Mouse (Mus musculus) kidney, adult 8-10 months (tissue): ENCODE data around the gene Hspa2.

ENCODE experiments used
- DNase-seq, 2 experiments: peaks; one replicate each; pipeline ENCODE4 v3.0.0; 2022

The Hspa2 gene

DNA sequence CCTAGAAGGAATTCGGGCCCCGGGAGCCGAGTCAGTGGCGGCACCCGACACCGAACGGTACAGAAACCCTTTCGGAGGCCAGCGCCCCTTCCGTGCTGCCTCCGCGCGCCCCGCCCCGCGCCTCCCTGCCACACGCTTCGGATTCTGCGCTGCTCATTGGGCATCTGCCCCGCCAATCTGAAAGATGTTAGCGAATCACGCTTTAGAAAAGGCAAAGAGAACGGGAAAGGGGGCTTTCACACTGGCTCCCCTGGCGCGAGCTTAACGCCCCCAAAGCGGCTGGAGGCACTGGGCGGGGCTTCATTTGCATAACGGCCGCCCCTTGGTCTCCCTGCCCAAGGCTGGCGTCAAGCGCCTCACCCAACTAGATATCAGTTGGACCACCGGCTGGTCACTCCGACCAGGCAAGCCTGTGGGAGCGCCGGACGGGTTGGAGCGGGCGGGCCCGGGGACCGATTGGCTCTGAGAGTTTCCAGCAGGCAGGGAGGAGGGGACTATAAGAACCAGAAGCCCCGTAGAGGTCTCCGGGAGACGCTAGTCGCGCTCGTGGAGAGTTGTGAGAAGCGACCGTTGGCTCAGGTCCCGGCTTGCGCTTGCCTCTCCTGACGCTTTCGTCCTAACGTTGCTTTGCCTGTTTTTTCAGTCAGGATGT is at the start of gene Hspa2:
Hspa2 (plus strand) TSS at position 291 of the 652 bp plus-strand sequence.
- DNase-seq = peak; percentile 100

DNA sequence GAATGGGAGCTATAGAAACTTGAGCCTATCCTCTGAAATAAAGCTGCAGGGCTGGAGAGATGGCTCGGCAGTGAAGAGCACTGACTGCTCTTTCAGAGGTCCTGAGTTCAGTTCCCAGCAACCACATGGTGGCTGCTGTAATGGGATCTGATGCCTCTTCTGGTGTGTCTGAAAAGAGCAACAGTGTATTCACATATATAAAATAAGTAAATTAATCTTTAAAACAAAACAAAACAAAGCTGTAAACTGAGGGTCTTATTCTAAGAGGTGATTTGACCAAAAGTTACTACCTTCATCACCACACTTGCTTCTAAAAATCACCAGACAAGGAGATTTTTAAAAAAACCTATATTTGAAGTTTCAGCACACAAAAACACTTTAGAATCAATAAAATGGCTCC is 43.1 kb upstream of the Hspa2 start:
- no peak for DNase-seq

DNA sequence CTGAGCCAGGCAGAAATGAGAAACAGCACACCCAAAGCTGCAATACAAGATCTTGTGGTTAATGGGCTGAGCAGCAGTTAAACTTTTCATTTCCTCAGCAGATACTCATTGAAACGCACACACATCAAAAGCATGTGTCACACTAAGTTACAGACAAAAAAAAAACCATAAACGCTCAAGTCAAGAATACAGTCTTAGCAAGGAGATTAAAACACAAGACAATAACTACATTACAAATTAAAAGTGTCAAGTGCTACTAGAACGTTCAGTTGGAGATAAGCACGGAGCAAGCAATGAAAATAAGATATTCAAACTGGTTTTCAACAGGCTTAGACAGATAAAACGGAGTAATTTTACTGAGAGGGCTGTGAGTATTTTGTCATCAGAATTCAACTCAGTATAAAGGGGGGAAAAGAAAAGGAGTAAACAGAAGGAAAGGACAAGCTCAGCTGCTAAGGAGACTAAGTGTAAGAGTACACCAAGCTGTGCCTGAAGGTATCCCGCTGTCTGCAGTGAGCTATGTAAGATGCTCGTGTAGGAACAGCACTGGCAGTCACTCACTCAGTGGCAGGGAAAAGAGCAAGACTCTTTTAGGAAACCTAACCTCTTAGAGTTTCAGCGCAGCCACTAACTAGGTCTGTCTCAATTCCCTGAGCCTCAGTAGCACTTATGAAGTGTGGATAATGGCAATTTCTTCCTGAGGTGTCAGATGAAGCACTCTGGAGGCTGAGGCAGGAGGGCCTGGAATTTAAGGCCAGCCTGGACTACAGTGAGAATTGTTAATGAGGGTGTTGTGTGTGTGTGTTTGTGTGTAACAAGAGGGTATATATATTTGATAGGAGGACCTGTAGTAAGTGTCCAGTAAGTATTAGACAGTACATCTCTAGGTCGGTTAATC is 42.3 kb upstream of the Hspa2 start:
- DNase-seq = no peak

DNA sequence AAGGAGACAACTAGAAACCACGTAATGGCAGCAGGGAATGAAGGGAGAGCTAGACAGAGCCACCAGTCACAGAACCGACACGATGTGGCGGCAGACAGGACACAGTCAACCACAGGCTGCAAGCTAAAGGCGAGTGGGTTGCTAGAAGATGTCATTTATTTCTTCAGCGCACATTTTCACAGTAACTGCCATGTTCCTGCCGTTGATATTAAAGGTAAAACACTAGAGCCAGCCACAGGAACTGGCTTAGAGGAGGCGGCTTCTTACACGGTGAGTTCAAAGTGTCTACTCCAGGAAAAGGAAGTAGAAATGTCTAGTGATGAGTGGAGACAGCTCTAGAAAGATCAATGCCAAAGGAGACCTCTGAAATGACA is 41.7 kb upstream of the Hspa2 start:
- no peak for DNase-seq

DNA sequence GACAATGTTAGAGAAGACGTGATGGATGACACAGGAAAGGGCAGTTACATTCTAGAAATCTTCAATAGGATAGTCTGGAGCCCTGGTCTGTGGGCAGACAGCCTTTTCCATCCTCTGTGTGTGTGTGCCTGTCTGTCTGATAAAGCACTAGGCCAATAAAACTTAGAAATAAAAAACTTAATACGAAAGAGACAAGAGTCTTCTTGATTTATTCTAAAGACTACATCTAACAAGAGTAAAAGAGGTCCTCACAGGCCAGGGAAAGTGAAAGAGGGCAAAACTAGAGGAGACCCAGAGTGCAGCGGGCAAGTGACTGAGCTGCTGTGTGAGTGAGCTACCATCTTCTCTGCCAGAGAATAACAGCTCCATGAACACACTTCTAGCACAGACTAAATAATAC is 37.7 kb upstream of the Hspa2 start:
- no peak for DNase-seq

DNA sequence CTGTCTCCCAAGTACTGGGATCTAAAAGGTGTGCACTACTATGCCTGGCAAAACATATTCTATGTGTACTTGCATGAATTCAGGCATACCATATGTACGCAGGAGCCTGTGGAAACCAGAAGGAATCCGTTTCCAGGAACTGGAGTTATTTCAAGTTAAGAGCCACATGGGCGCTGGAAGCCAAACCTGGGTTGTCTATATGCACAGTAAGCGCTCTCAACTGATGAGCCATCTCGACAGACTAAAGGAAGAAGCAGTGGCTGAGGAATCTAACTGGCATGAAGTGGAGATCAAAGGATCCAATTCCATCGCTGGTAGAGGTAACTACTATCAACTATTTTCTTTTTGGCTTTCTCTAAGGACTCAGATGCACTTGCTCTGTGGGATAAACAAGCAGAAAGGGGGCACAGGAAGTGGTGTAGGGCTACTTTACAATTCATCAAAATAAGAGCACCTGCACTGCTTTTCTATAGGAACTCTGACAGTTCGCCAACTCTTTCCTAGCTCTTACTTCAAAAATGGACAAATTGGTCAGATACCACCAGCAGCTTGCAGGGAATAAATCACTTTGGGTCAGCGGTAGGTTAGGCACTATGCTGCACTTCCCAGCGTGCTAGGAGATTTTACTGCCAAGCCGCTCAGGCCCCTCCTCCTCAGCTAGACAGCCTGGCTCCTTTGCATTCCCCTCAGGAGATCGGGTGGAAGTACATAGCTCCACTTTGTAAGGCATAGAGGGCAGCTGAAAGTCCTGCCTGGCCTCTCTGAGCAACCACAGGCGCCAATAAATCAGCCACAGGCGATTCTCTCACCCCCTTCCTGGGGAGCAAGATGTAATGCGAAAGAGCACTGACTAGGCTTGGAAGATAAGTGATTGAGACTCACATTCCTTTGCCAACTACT is 36.6 kb upstream of the Hspa2 start:
- DNase-seq = peak in 1 of 2 experiments; percentile 43

DNA sequence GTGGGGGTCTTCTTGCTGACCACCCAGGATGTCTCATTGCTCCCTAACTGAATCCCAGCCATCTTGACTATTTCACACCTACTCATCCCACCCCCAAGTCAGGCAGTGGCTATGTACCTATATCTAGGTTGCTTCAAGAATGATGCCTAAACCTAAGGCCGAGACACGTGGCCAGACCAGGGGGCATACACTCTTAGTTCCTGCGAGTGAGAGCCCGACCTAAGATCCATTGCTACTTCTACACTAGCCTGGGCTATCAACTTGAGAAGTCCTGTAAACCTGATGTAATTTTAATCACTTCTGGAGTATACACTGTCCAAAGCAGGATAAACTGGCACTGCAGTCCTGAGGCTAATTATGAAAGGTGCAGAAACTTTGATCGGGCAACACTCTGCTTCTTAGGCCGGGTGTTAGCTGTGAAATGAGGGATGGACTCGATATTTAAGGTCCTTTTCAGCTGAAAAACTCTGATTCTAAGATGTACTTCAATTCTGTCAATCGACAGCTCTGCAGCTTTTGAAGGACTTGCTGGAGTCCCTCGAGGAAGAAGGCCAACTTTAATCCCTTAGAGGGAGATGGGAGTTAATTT is 35.7 kb upstream of the Hspa2 start:
- DNase-seq = no peak

DNA sequence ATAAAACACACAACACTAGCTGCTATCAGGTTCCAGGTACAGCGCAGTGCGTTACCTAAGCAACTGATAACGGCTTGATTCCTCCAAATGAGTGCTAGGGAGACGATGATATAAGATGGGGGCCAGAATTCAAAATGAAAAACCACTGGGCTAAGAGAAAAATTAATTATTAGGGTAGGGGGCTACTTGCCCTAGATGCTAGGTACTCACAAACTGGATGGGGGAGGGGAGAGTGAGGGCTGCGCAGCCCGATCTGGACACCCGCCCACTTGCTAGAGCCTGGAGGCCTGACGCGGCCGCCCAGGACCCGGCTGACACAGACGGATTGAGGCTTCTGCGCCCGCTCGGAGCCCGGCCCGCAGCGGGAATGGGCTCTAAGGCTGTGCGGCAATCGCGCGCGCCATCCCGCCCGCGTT is 35.2 kb upstream of the Hspa2 start:
- DNase-seq = no peak

DNA sequence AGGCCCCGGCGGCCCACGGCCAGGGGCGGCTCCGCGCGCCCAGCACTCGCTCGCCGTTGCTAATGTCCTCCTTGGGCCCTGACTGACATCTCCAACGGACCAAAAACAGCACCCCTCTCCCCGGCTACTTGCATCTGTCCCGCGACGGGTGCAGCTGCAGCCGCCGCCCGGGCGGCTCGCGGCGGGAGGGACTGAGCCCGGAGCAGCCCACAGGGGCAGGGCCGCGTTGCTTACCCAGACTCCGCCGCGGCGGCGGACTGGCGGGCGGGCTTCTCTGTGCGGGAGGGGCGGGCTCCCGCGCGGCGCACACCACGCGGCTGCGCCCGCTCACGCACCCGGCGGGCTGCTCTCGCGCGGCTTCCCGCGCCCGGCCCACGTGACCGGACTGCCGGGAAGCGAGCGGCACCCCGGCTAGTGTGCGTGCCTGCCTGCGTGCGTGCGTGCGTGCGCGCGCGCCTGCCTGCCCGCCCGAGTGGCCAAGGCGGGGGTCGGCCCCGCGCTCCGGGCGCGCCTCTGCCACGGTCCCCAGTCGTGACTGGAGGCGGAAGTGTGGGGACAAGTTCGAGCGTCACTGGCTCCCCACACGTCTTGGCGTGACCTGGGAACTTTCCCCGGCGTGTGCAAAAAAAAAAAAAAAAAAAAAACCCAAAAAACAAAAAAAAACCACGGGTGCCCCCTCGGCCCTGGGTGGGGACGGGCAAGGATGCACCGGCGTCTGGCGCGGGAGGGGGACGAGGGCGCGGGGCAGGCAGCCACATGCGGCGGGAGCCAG is 34.6 kb upstream of the Hspa2 start, which contains the start of gene Zbtb25:
Zbtb25 (minus strand) TSS at position 397 of the 772 bp plus-strand sequence.
- peak; percentile 74 to 77 for DNase-seq

DNA sequence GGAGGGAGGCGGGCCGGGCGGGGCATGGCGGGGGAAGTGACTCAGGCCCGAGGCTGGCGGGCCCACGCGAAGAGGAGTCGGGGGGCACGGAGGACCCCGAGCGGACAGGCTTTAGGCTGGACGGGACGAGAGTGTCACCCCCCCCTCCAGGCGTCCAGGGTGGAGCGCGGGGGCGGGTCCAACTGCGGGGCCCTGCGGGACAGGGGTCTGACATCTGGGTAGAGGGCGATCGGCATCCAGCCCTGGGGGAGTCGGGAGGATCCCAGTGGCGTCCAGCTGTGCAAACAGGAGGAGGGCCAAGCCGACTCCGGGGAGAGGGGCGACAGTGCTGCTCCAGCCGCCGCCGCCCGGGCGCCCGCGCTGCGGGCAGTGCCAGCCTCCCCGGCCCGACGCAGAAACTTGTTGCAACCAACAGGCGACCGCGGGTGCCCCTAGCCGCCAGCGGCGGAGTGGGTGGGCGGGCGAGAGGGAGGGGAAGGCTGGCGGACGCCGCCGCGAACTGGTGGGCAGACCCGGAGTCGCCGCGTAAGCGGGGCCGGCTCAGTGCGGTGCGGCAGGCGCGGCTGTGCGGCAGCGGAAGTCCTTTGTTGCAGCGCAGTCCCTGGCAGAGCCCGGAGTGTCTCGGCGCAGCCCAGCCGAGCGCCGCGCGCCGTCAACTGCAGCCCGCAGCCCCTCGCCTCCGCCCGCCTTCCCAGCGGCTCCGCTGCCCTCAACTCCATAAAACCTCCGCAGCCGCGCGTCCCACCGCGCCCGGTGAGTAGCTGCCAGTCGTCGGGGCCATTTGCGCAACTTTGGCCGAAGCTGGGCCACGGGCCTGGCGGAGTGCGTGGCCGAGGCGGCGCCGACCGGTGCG is 33.8 kb upstream of the Hspa2 start, which contains the start of gene Zbtb1:
Zbtb1 (plus strand) TSS at position 289 of the 853 bp plus-strand sequence.
- peak; percentile 67 to 75 for DNase-seq

DNA sequence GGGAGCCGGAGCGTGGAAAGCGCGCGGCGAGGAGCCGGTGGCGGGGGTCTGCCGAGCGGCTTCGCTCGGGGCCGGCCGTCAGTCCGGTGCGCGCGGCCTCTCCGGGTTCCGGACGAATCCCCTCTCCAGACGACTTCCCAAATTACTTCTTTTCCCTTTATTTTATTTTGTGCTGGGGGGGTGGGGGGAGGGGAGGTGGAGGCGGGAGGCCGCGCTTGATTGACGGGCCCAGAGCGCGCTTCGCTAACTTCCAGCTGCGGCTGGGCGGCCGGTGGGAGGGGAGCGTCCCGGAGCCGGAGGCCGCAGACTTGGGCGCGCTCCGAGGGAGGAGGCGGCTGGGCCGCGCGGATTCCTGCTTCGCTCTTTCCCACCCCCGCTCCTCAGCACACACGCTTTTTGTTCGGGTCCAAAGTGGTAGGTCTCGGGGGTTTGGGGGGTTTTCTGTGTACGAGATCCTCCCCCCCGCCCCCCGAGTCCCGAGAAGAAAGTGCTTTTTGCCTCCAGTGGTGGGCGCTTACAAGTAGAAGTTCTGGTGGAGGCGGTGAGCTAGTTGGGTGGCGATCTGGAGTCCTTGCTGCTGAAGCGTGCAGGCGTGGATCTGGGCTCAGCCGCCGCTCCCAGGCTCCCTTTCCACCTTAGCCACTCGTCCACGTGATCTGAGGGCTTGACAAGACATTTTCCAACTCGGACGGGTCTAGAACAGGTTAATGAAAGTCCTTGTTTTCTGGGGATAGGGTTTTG is 33.0 kb upstream of the Hspa2 start:
- DNase-seq = peak; percentile 67 to 70

DNA sequence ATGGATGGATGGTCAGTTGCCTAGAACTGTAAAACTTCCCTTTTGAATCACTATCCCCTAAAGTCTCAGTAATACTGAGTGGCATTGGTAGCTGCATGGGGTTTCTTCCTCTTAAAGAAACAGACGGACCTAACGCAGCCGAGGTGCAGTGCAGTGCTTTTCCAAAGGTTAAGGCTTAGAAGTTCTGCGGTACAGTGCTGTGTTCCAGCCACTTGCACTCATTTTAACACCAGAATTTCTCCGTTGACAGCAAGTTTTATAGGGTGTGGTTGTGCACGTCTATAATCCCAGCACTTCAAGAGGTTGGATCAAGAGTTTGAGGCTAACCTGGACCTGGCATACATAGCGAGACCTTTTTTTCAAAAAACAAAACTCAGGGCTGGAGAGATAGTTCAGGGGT is 31.9 kb upstream of the Hspa2 start:
- no peak for DNase-seq

DNA sequence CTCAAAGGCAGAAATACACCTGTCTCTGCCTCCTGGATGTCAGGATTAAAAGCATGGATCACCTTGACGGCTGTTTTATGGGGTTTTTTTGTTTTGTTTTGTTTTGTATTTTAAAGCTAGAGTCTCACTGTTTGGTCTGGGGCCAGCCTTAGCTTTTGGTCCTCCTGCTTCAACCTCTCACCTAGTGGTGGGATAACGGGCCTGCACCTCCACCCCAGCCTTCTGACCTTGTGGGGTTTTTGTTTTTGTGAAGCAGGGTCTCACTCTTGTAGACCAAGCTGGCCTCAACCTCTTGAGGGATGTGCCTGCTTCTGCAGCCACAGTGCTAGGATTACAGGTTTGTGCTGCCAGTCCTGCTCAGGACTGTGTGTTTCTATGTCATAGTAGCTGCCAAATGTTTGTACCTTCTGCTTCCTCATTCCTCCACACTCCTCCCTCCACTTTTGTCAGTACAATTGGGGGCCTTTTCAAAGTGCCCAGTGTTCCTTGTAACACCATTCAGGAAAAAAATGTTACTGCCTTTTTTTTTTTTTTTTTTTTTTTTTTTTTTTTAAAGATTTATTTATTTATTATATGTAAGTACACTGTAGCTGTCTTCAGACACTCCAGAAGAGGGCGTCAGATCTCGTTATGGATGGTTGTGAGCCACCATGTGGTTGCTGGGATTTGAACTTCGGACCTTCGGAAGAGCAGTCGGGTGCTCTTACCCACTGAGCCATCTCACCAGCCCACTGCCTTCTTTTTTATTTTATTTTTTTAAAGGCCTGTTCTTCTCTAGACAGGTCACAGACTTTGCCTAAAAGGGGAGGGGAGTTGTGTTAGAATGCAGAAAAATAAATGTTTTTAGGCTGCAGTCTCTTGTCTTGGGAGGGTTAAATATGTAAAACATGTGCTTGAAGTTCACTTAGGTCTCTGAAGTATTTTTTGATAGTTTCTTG is 30.8 kb upstream of the Hspa2 start:
- no peak for DNase-seq

DNA sequence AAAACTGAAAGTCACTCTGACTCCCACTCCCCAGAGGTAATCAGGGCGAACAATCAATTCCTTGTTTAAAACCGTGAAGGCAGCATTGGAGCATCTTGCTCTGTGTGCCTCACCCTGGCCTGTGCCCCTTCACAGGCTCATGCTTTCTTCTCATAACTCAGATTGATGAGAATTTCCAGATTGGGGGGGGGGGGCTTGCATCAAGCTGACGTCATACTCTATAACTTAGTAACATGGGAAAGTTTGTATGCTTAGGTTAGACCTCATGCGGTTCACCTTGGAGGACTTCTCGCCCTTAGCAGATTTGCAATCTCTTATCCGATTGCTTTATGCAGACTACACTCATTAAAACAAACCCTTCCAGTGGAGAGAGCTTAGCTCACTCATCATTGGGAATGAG is 30.0 kb upstream of the Hspa2 start:
- DNase-seq = no peak

DNA sequence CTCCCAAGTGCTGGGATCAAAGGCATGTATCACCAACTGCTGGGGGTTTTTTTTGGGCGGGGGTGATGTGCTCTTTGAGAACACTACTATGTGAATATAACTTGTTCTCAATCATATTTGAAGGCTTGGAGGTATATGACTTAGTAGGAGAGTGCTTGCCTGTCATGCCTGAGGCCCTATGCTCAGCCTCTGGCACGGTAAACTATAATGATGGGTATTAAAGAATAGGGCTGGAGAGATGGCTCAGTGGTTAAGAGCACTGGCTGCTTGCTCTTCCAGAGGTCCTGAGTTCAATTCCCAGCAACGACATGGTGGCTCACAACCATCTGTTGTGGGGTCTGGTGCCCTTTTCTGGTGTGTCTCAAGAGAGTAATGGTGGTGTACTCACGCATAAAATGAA is 29.1 kb upstream of the Hspa2 start:
- DNase-seq = no peak

DNA sequence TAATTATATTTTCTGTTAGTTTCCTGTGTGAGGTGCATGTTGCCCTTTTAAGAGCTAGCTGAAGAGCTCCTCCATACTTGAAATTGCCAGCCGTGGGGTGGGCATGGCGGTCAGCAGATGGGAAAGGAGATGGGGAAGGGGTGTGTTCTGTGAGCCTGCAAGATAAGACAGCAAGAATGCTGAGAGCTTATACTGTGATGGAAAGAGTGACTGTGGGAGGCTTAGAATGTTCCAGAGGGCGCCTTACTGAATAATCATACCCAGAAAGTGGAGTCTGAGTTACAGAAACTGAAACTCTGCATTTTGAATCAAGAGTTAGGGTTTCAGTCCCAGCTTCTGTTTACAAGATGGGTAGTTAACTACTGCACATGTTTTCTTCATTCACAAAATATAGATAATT is 28.5 kb upstream of the Hspa2 start:
- no peak for DNase-seq

DNA sequence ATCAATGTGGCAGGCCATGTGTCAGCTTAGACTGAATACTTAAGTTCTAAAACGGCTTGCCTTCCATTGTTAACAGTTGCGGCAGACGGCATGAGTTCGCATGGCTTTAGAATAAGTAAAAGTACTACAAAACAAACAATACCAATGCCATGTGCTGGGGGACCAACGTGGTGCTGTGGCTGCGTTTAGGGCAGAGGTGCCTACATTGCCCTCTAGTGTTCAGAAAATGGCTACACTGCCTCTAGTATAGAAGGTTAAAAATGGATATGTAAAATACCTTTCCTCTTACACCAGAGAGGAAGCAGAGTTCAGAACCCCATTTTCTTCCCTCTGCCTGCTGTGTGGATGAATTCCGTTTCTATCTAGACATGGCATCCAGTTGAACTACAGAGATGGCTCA is 27.3 kb upstream of the Hspa2 start:
- peak in 1 of 2 experiments; percentile 17 for DNase-seq

DNA sequence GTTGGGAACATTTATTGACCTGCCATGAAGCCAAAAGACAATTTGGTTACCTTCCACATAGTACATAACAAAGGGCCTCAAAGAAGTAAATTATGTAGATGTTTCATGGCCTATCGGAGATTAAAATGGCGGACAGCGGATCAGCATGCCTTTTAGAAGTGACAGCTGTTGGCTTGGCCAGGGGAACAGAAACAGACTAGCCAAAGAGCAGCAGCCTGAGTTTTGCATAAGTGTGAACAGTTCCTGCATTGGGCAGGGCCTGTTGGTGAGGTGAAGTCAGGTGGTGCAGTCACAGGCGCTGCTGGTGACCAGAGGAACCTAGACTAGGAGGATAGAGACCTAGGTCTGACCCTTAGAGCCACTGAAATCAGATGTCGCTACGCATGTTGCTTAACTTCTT is 26.9 kb upstream of the Hspa2 start:
- no peak for DNase-seq

DNA sequence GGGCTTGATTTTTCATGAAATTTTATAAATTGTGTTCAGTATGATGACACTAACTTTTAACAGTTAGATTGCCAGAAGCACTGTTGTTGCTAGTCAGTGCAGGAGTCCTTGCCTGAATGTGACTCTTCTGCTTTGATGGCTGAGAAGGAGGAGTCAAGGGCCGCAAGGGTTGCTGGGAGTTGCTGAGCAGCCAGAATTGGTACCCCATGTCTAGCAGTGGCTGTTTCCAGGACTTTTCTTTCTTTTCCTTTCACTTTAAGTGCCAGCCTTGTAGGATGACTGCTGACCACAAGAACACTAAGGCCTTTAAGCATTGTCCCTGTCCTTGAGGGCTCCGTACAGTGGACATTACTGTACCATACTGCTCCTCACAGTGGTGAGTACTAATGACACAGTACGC is 26.2 kb upstream of the Hspa2 start:
- DNase-seq = no peak
